Mouse (Mus musculus): ENCODE results near the gene Cntn4.

DNA sequence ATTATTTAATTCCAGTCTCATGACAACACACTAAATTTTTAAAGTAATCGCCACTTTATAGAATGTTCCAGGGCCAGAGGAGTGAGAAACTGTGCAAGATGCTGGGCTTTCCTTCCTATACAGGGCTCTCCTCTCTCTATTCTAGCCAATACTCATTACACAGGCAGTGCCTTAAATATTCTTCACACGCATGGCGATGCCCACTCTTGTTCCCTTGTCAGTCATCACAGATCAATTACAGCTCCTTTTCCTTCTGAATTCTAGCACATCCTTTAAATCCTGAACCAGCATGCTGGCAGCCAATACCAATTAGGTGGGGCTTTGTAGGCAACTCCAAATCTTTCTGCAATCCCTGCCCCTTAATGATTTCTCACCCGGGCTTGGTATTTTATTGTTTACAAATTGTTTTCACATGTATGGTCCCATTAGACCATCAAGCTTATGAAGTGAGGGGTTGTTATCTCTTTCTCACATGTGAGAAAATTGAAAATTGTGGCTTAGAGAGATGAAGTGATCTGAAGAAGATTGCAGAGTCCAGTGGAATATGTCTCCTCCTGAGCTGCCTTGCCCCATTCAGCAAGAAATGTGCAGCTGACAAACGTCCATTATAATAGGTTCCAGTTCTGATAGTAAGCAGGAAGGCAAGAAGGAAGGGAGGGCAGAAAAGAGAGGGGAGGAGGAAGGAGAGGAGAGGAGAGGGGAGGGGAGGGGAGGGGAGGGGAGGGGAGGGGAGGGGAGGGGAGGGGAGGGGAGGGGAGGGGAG is 789.0 kb downstream of the Cntn4 start:
- TF ChIP-seq CTCF (IDR thresholded peaks at IDR 0.05; ENCODE audit: insufficient read depth, low read length) (no peak), POLR2A (IDR thresholded peaks at IDR 0.05; ENCODE audit: borderline replicate concordance, extremely low read depth, low read depth, low read length) (no peak)
